ENCODE assay signal across 10 mouse cellular contexts in genomic region chr12:55598537-55598886, GRCm38 (mm10). TPM values are rescaled to one million over a fixed set of nuclear protein-coding genes. Genes with fewer than 3 reads are reported as not detected.
A peak's percentile ranks its signal among the peaks of the same experiment; 100 is the strongest.
DNase-seq lines count a peak whose midpoint lies in the region; ATAC-seq and TF ChIP-seq lines count a peak whose summit lies in the region.
"Had no signal": no experiment of that assay in that cellular context is flagged by ENCODE, and none has a peak within 500 bp of the region (broad histone marks: within the 10 kb centered on the region; RNA-seq: fewer than 3 reads in every experiment).

No protein-coding gene starts in this region.

- peak overlapping the region; percentile 56 for H3K4me3 ChIP-seq in heart, embryonic 13.5 days
- peak overlapping the region; percentile 43 for H3K4me3 ChIP-seq in bone marrow macrophage, adult 2 months (ENCODE audit: insufficient read depth, low read length)
- H3K4me3 ChIP-seq in hindbrain, embryonic 13.5 days, result peak overlapping the region; percentile 54
- H3K4me3 ChIP-seq in midbrain, embryonic 11.5 days (ENCODE audit: low read depth, low read length), result peak overlapping the region; percentile 46

- peak overlapping the region; percentile 83 for H3K4me2 ChIP-seq in heart, embryonic 13.5 days
- H3K4me2 ChIP-seq in hindbrain, embryonic 13.5 days, result peak overlapping the region; percentile 95
- H3K4me2 ChIP-seq in midbrain, embryonic 11.5 days, result peak overlapping the region; percentile 83

- no peak overlapping the region for H3K27ac ChIP-seq in heart, embryonic 13.5 days (replicated peaks)
- no peak overlapping the region for H3K27ac ChIP-seq in bone marrow macrophage, adult 2 months (ENCODE audit: insufficient read depth, low read depth, low read length)
- no peak overlapping the region for H3K27ac ChIP-seq in hindbrain, embryonic 13.5 days
- no peak overlapping the region for H3K27ac ChIP-seq in midbrain, embryonic 11.5 days (ENCODE audit: low read depth, low read length)

- H3K9ac ChIP-seq in heart, embryonic 13.5 days, result no peak overlapping the region
- H3K9ac ChIP-seq in hindbrain, embryonic 13.5 days, result peak overlapping the region; percentile 71
- peak overlapping the region; percentile 22; the same call in 1 of the 2 replicates for H3K9ac ChIP-seq in midbrain, embryonic 11.5 days (ENCODE audit: low read length)

- H3K27me3 ChIP-seq in heart, embryonic 13.5 days (replicated peaks), result peaks cover 80% of the 10 kb centered on the region
- H3K27me3 ChIP-seq in hindbrain, embryonic 13.5 days, result peaks cover 75% of the 10 kb centered on the region
- peaks cover 49% of the 10 kb centered on the region for H3K27me3 ChIP-seq in midbrain, embryonic 11.5 days (ENCODE audit: control insufficient read depth, insufficient read depth, low read length)

- H3K4me1 ChIP-seq in heart, embryonic 13.5 days, result peaks cover 25% of the 10 kb centered on the region
- H3K4me1 ChIP-seq in bone marrow macrophage, adult 2 months (ENCODE audit: control insufficient read depth, insufficient read depth, low read length), result peaks cover 5% of the 10 kb centered on the region
- H3K4me1 ChIP-seq in hindbrain, embryonic 13.5 days (replicated peaks), result peaks cover 28% of the 10 kb centered on the region
- peaks cover 20% of the 10 kb centered on the region for H3K4me1 ChIP-seq in midbrain, embryonic 11.5 days (ENCODE audit: control insufficient read depth, insufficient read depth, low read length)

- DNase-seq in heart, postnatal 10 days, result no peak
- DNase-seq in midbrain, embryonic 11.5 days (ENCODE audit: low spot score, missing footprints), result peak; percentile 85
- no peak for DNase-seq in thymus, postnatal 14 days
- no peak for DNase-seq in cerebellum, postnatal 25 days
- no peak for DNase-seq in urinary bladder, postnatal 4 days (ENCODE audit: low spot score in 2 of 2)

- H3K36me3 ChIP-seq in heart, embryonic 13.5 days, result peaks cover 11% of the 10 kb centered on the region
- H3K36me3 ChIP-seq in hindbrain, embryonic 13.5 days, result peaks cover 4% of the 10 kb centered on the region; the same call in 1 of the 2 replicates
- no peaks in the 10 kb centered on the region for H3K36me3 ChIP-seq in midbrain, embryonic 11.5 days (ENCODE audit: control insufficient read depth, insufficient read depth, low read length)

- no peak for ATAC-seq in heart, embryonic 13.5 days (ENCODE audit: extremely low read depth, insufficient number of reproducible peaks, low FRiP score, low TSS enrichment)
- peak; percentile 10; the same call in 1 of the 2 replicates for ATAC-seq in hindbrain, embryonic 13.5 days (ENCODE audit: low FRiP score)
- no peak for ATAC-seq in midbrain, embryonic 11.5 days (ENCODE audit: low FRiP score)

- WGBS in heart, embryonic 13.5 days, result 5% methylated on average over 7 of the region's 7 CpGs
- 8% methylated on average over 7 of the region's 7 CpGs for WGBS in hindbrain, embryonic 13.5 days
- WGBS in midbrain, embryonic 11.5 days, result 4% methylated on average over 7 of the region's 7 CpGs

- TF ChIP-seq POLR2A in bone marrow macrophage, adult 2 months (IDR thresholded peaks at IDR 0.05; ENCODE audit: borderline replicate concordance, low read depth, low read length), result no peak

- no peak for TF ChIP-seq CTCF in bone marrow macrophage, adult 2 months (IDR thresholded peaks at IDR 0.05; ENCODE audit: low read depth, low read length)

- intact Hi-C loops in heart, postnatal 10 days (cut with DNase I), result no loop called here

- no peaks in the 10 kb centered on the region for H3K9me3 ChIP-seq in heart, embryonic 13.5 days
- no peaks in the 10 kb centered on the region for H3K9me3 ChIP-seq in hindbrain, embryonic 13.5 days
- no peaks in the 10 kb centered on the region for H3K9me3 ChIP-seq in midbrain, embryonic 11.5 days (ENCODE audit: control insufficient read depth, low read length)

RNA-seq across cellular contexts. Expression of gene Insm2, which starts 0.7 kb away (rescaled TPM):
- 0.07 TPM in 1 of 2 replicates, not detected in the other for polyA plus RNA-seq in heart, embryonic 13.5 days (2015; fragmentation: Nextera tagmentation; extraction: Ambion mirVana)
- not detected for total RNA-seq in heart, postnatal 10 days (2021)
- polyA plus RNA-seq in bone marrow macrophage, adult 2 months (2012; ENCODE audit: insufficient read depth, insufficient read length, missing spikeins), result not detected in 2 replicates
- 1.2 and 2.8 TPM in 2 replicates for polyA plus RNA-seq in hindbrain, embryonic 13.5 days (2015; fragmentation: Nextera tagmentation; extraction: Ambion mirVana)
- 0.40 and 0.57 TPM in 2 replicates for polyA plus RNA-seq in midbrain, embryonic 11.5 days (2014; fragmentation: Nextera tagmentation; extraction: Ambion mirVana)
- polyA plus RNA-seq: large intestine, adult 2 months had no signal

RNA-seq across cellular contexts. Expression of gene Aldoart2, which starts 33.5 kb away (rescaled TPM):
- polyA plus RNA-seq in heart, embryonic 13.5 days (2015; fragmentation: Nextera tagmentation; extraction: Ambion mirVana), result not detected in 2 replicates
- total RNA-seq in heart, postnatal 10 days (2021), result not detected
- 0.74 TPM in 1 of 2 replicates, not detected in the other for polyA plus RNA-seq in bone marrow macrophage, adult 2 months (2012; ENCODE audit: insufficient read depth, insufficient read length, missing spikeins)
- polyA plus RNA-seq in hindbrain, embryonic 13.5 days (2015; fragmentation: Nextera tagmentation; extraction: Ambion mirVana), result not detected in 2 replicates
- polyA plus RNA-seq in midbrain, embryonic 11.5 days (2014; fragmentation: Nextera tagmentation; extraction: Ambion mirVana), result not detected in 2 replicates
- polyA plus RNA-seq: adrenal gland, adult 2 months had no signal
